Comparison of ENCODE assay signal across 21 mouse cellular contexts in the genomic region with DNA sequence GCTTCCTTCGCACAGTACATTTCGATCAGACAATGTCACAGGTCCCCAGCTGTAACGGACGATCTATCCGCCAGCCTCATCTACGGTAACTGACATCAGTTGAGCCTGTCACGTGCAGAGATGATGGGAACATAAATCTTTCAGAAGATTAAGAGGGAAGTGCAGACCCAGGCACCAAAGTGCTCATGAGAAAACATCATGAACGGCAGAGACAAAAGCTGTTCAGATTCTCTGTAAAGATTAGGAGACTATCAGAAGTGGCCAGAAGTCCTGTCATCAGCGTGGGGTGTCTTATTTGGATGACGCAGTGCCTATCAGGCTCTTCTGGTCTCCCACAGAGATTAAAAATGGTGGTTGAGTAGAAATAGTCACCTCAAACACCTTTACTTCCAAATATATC.
DNase-seq lines count a peak whose midpoint lies in the region; ATAC-seq and TF ChIP-seq lines count a peak whose summit lies in the region.
"Had no signal": no experiment of that assay in that cellular context is flagged by ENCODE, and none has a peak within 500 bp of the region (broad histone marks: within the 10 kb centered on the region; RNA-seq: fewer than 3 reads in every experiment).

No protein-coding gene starts in this region.

- DNase-seq in retina, embryonic 14.5 days (ENCODE audit: low spot score): peak; percentile 17
- no peak for DNase-seq in retina, postnatal 1 day
- DNase-seq in lung, postnatal 0 days (ENCODE audit: low spot score): no peak
- no peak for DNase-seq in lung, adult 2 months
- DNase-seq in kidney, postnatal 14 days: no peak
- DNase-seq: adrenal gland, postnatal 36 days; cerebellum, adult 9-10 months; heart, postnatal 10 days; kidney, adult 11 months; lung, adult 18-20 months had no signal

- 0 out of 4 replicates have a peak, but pooled peaks have one; percentile 12 to 30 for ATAC-seq in hematopoietic stem cell, adult 5-6 weeks (replicated peaks in 1 of 2; ENCODE audit: insufficient read depth in 1 of 2, low FRiP score in 2 of 2, low TSS enrichment in 1 of 2, low read depth in 1 of 2, poor library complexity in 2 of 2, severe bottlenecking in 2 of 2)
- peak; percentile 69 for ATAC-seq in liver, embryonic 15.5 days (ENCODE audit: insufficient read depth)
- no peak for ATAC-seq in lung, postnatal 0 days
- ATAC-seq: CD4-positive, CD25-positive, alpha-beta regulatory T cell, adult 4 months; forebrain, embryonic 15.5 days; Patski had no signal

- no peak overlapping the region for H3K4me2 ChIP-seq in liver, embryonic 15.5 days
- H3K4me2 ChIP-seq in lung, postnatal 0 days (replicated peaks; ENCODE audit: low read depth, low read length): no peak overlapping the region
- H3K4me2 ChIP-seq: embryonic facial prominence, embryonic 15.5 days; forebrain, embryonic 15.5 days; heart, embryonic 12.5 days; hindbrain, embryonic 12.5 days; midbrain, embryonic 15.5 days had no signal

- H3K27ac ChIP-seq in liver, embryonic 15.5 days (replicated peaks): no peak overlapping the region
- H3K27ac ChIP-seq in lung, postnatal 0 days (ENCODE audit: low read length): no peak overlapping the region
- H3K27ac ChIP-seq: embryonic facial prominence, embryonic 15.5 days; forebrain, embryonic 15.5 days; hindbrain, embryonic 12.5 days; kidney, postnatal 0 days; midbrain, embryonic 15.5 days had no signal

- TF ChIP-seq POLR2A in lung, adult 2 months (IDR thresholded peaks at IDR 0.05; ENCODE audit: borderline replicate concordance, extremely low read depth, low read depth, low read length): no peak

- TF ChIP-seq CTCF in lung, postnatal 0 days (IDR thresholded peaks at IDR 0.05): no peak
- no peak for TF ChIP-seq CTCF in lung, adult 2 months (IDR thresholded peaks at IDR 0.05; ENCODE audit: insufficient read depth, low read length)

- H3K9ac ChIP-seq in liver, embryonic 15.5 days: no peak overlapping the region
- no peak overlapping the region for H3K9ac ChIP-seq in lung, postnatal 0 days (replicated peaks; ENCODE audit: low read depth)
- H3K9ac ChIP-seq: embryonic facial prominence, embryonic 15.5 days; forebrain, embryonic 15.5 days; heart, embryonic 12.5 days; hindbrain, embryonic 12.5 days; midbrain, embryonic 15.5 days had no signal

- H3K36me3 ChIP-seq in liver, embryonic 15.5 days (replicated peaks): no peaks in the 10 kb centered on the region
- no peaks in the 10 kb centered on the region for H3K36me3 ChIP-seq in lung, postnatal 0 days (ENCODE audit: insufficient read depth, low read length)
- H3K36me3 ChIP-seq: embryonic facial prominence, embryonic 15.5 days; forebrain, embryonic 15.5 days; heart, embryonic 12.5 days; hindbrain, embryonic 12.5 days; midbrain, embryonic 15.5 days had no signal

- H3K4me1 ChIP-seq in liver, embryonic 15.5 days (replicated peaks): peaks cover 30% of the 10 kb centered on the region
- H3K4me1 ChIP-seq in lung, postnatal 0 days (ENCODE audit: insufficient read depth, low read depth, low read length): no peaks in the 10 kb centered on the region
- H3K4me1 ChIP-seq in lung, adult 2 months (ENCODE audit: control insufficient read depth, insufficient read depth, low read length): no peaks in the 10 kb centered on the region
- H3K4me1 ChIP-seq: forebrain, embryonic 15.5 days had no signal

- H3K9me3 ChIP-seq in liver, embryonic 15.5 days (replicated peaks): no peaks in the 10 kb centered on the region
- no peaks in the 10 kb centered on the region for H3K9me3 ChIP-seq in lung, postnatal 0 days (ENCODE audit: low read length)
- H3K9me3 ChIP-seq: embryonic facial prominence, embryonic 15.5 days; forebrain, embryonic 15.5 days; heart, embryonic 12.5 days; hindbrain, embryonic 12.5 days; midbrain, embryonic 15.5 days had no signal

- WGBS in liver, embryonic 15.5 days (ENCODE audit: insufficient replicate concordance): 12% methylated on average over 10 of the region's 10 CpGs
- WGBS in lung, postnatal 0 days: 65% methylated on average over 10 of the region's 10 CpGs
- 68% methylated on average over 10 of the region's 10 CpGs for whole genome bisulfite sequencing in lung, adult 2 months

- no peaks in the 10 kb centered on the region for H3K27me3 ChIP-seq in liver, embryonic 15.5 days
- no peaks in the 10 kb centered on the region for H3K27me3 ChIP-seq in lung, postnatal 0 days (replicated peaks; ENCODE audit: insufficient read depth, low read length)
- H3K27me3 ChIP-seq: embryonic facial prominence, embryonic 15.5 days; forebrain, embryonic 15.5 days; hindbrain, embryonic 12.5 days; midbrain, embryonic 15.5 days had no signal

- no peak for TF ChIP-seq EP300 in lung, postnatal 0 days (IDR thresholded peaks at IDR 0.05)

- H3K4me3 ChIP-seq in liver, embryonic 15.5 days (replicated peaks): no peak overlapping the region
- H3K4me3 ChIP-seq in lung, postnatal 0 days (ENCODE audit: low read depth, low read length): no peak overlapping the region
- no peak overlapping the region for H3K4me3 ChIP-seq in lung, adult 2 months (replicated peaks; ENCODE audit: extremely low read depth, low read depth, low read length)
- H3K4me3 ChIP-seq: embryonic facial prominence, embryonic 15.5 days; forebrain, embryonic 15.5 days; heart, embryonic 12.5 days; hindbrain, embryonic 12.5 days; midbrain, embryonic 15.5 days; myocyte had no signal
